Mouse (Mus musculus) ES-CJ7 (cell line): Measurements from ENCODE around the gene 1700010B08Rik.
A peak's percentile ranks its signal among the peaks of the same experiment; 100 is the strongest.
"Not testable (repeated sequence)": the region's sequence is repeated elsewhere in the genome, so short reads cannot be mapped to it uniquely, and the experiment has no call there.

ENCODE experiments used
- DNase-seq: peaks from one replicate; pipeline ENCODE4 v3.0.0; 2011; ENCODE audit warnings: low read depth, low spot score

The 1700010B08Rik gene

DNA sequence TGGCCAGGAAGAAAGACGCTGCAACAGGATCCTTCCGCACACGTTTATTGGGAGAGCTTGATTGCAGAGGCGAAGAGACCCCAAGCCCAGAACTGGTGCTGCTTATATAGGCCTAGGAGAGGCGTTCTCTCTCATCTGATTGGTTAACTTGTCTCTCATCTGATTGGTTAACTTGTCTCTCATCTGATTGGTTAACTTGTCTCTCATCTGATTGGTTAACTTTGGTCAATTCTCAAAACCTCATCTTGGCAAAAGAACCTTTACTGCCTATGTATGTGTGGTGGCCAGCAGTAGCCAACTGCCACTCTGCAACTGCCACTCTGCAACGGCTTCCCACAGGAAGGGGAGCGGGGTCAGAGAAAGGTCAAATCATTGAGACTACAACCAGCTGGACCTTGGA is at the start of gene 1700010B08Rik:
1700010B08Rik (plus strand) TSS at position 301 of the 400 bp plus-strand sequence.
- DNase-seq, result not testable (repeated sequence)

DNA sequence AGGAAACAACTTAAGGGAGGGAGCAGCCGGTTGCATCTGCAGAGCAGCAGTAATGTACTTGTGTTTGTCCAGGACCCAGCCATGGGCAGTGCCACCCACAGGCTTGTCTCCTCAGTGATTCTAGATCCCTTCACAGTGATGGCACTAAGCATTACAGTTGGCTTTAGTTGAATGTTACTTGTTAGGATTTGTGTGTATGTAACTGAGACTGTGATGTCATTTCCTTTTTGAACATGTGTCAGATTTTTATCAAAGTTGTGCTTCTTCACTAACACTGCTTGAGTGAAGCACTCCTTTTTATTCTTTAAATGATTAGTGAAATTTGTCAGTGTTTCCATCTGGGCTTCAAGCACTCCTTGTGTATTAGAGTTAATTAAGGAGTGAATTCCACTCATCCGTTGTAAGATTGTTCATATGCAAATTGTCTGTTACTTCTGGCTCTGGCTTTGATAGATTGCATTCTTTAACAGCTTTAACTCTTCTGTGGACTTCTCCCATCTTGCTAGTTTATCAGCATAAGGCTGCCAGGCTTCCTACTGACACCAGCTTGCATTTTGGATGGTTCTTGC is 46.8 kb upstream of the 1700010B08Rik start:
- no peak for DNase-seq

DNA sequence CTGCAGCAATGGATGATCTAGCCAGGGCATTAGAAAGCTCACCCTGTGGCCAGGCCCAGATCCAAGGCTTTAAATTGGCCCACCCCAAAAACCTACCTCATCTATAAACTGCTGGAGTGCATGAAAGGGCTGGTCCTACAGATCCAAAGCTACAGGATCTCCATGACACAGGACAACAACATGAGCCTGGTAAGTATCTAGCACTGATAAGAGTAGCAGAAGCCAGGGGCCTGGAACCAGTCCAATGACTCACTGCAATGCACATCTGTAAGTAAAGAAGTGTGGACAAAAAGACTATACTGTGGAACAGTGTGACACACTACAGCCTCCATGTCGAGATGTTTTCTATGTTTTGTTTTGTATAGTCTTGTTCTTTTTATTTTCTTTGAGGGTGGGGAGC is 45.7 kb upstream of the 1700010B08Rik start:
- DNase-seq, result no peak

DNA sequence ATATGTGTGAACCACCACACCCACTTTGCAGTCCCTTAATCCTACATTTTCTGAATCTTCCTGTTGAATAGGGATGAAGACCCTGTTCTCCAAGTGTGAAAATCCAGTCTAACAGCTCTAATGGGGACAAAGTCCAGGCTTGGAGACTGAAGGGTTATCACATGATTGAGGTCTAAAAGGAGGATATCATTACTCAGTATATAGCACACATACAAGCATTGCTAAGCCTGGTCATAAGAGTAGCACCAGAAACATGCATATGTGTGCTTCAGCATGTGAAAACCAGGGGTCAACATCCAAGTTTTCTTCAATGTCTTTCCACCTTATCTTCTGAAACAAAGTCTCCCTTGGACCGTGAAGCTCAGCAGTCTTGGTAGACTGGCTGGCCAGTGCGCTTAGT is 40.6 kb upstream of the 1700010B08Rik start:
- no peak for DNase-seq

DNA sequence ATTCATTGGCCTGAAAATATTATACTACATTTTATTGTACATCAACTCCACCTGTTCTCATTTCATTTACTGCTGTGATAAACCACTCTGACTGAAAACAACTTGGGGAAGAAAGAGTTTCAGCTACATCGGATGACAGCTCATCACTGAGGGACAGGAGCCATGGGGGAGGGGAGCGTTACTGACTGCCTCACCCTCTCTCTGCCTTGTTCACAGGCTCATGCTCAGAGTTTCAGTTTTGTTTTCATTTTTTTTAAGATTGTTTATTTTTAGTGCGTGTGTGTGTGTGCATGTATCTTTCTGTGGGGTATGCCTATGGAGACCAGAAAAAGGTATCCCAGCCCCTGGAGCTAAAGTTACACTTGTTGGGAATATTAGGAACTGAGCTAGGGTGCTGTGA is 40.0 kb upstream of the 1700010B08Rik start:
- DNase-seq, result no peak

DNA sequence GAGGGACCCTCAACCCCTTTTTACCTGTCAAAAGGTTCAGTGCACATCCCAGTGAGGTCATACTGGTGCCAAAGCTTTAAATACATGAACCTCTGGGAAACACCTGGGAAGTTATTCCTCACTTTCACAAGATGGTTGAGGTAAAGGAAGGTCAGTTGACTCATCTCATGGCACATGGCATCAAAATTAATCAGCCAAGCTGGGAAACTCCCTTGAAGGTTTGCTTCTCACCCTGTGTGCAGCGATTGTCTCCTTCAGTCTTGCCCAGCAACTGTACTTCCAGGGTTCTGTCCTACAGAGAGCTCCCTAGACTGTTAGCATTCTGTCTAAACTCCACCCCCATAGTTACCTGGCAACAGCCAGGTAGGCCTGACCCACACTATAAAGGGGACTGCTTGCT is 39.1 kb upstream of the 1700010B08Rik start:
- DNase-seq, result no peak

DNA sequence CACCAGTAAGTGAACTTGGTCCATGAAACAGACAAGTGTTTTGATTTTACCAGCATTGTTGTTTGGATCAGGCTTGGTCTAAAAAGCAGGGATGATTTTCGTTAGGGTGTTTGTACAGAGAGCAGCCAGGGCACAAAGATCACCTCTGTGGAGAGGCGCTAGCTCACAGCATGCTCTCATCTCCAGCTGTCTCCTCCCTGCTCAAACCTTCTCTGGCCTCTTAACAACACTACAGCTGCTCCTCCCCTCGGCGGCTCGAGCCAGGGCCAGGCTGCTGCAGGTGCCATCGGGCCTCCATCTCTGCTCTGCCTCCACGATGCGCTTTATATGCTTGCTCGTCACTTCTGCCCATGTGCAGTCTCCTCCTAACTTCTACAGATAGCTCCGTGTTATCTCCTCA is 36.4 kb upstream of the 1700010B08Rik start:
- DNase-seq, result no peak

DNA sequence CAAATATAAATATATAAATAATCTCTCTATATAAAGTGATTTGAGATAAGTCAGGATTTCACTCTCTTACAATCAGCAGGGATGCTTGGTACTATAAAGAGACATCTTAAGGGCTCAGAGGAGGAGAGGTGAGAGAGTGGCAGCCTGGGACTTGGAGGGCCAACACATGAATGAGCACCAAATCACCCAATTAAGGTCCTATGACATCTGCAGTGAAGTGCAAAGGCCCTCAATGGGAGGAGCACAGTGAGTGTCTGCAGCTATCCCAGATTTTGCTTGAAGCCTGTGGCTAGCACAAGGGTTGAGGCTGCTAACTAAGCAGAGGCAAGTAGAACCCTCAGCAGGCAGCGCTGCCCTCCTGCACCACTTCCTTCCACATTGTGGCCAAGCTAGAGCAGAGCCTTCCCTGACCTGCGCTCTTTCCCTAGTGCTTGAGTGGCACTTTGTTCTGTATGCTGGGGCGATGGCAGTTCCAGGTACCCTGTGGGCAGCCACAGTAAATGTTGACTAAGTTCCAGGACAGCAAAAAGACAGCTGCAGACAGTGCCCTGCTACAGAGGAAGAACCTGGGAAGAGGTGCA is 33.3 kb upstream of the 1700010B08Rik start:
- DNase-seq, result no peak

DNA sequence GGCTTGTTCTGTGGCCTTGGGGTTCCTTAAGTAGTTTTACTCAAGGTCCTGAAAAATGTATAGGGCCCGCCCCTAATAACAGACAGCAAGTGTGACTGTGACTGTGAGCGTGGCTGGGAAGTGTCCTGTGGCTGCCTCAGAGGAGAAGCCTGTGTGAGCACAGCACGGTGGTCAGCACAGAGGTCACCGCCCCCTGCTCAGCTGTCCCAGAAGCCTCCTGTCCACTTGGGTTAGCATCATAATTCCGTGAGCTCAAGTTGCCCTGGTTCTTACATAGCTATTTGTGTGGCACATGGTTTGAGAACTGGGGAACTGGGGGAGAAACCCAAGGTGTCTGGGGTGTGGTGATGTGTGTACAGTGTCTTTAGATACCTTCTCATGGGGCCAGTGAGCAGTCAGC is 31.9 kb upstream of the 1700010B08Rik start:
- DNase-seq, result no peak

DNA sequence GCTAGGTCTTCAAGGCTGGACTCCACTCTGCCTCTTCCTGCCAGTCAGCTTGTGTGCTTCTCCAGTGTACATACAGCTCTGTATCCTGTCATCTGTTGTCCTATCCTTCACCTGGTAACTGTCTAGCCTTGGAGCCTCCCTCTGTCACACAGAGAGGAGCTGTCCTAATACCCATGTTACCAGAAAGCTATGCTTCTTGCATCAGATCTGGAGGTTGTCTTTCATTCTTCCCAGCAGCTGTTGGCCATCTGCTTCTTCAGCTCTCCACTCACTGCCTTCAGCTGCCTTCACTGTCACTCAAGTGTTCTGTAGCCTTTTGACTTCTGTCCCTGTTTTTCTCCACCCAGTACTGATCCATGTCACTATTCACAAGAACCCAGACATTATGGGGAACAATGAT is 29.4 kb upstream of the 1700010B08Rik start:
- DNase-seq, result no peak

DNA sequence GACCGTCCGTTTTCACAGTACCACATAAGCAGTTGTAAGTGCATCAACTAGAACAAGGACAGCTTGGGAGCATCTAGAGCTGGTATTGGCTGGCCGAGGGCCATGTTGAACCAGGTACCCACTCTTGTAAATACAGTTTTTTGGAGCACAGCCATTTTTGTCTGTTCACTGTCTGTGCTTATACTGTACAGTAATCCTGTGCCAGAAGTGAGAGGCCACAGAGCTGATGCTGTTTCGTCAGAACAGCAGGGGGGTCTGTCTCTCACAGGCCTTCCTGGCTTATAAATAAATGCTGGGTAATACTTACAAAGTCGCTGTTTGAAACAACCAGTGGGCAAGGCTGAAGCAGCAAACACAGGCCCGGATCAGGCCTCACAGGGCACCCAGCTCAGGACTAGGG is 27.5 kb upstream of the 1700010B08Rik start:
- no peak for DNase-seq

DNA sequence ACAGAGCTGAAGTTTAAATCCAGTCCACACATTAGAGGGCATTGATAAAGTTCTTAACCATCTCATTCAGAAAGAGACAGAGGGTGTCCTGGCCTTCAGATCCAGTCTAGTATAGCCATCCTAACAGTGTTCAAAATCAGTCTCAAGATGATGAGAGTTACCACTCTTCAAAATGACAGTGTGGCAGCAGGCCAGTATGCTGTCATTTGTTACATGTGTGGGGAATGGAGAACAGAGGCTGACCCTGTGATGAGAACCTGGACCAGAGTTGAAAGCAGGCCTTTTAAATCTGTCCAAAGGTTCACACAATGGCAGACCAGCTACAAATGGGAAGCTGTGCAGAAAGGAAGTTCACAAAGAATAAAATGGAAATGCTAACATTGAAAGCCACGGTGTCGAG is 26.5 kb upstream of the 1700010B08Rik start:
- no peak for DNase-seq

DNA sequence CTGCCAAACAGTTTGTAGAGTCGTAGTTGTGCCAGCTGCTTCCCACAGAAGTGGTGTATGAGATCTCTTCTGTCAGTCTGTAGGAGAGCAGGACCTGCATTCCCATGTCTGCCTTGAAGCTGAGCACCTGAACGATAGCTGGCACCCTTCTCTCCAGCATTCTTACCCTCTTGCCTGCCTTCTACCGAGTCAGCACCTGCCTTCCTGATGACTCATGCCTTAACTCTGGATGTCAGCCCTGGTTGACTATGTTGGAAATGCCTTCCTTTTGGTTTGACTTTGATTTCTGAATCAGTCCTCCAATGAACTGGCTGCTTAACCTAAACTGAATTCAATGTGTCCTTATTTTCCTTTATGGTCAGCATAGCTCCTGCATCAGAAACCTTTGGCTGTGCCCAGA is 20.4 kb upstream of the 1700010B08Rik start:
- DNase-seq, result no peak

DNA sequence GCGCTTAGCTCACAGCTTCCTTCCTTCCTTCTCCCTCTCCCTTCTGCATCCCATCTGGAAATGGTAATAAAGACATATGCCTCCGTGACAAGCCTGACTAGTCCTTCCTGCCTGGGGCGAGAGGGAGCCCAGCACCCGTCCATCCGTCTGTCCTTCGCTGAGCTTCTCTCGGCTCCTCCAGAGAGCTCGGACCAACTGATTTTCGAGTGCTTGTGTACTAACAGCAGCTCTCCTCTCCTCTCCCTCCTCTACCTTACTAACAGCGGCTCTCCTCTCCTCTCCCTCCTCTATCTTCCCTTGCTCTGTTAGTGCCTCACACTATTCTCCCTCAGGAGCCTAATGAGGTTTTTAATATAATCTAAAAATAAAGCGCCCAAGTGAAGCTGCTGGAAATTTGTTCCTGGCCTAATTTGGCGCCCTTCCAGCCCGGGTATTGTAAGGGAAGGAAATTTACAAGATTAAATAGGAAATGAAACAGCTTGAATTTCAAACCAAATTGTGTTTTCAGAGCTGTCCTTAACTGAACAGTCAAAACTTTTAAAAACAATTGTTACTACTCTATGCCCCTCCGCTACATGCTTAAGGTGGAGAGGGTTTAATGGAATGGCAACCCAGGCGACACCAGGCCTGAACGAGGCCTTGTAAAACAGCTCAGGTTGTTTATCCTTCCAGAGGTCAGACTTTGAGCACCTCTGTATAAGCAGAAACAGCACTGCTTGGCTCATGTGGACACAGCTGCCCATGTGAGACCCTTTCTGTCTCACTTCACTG is 16.9 kb upstream of the 1700010B08Rik start:
- no peak for DNase-seq

DNA sequence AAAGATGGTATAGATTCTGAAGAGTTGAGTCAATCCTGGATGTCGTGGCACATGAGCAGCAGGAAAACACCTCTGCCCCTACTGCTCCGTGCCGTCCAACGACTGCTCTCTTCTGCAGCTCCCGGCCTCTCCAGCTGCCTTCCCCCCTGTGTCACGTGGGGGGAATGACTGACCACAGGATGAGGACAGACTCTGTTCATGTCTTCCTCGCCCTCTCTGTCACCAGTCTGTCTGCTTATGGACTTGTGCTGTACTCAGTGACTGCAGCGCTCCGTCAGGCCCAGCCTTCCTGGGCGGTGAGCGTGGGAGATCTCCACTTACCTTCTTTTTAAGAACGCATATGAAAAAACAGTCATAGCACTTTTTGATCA is 16.4 kb upstream of the 1700010B08Rik start:
- DNase-seq, result no peak

DNA sequence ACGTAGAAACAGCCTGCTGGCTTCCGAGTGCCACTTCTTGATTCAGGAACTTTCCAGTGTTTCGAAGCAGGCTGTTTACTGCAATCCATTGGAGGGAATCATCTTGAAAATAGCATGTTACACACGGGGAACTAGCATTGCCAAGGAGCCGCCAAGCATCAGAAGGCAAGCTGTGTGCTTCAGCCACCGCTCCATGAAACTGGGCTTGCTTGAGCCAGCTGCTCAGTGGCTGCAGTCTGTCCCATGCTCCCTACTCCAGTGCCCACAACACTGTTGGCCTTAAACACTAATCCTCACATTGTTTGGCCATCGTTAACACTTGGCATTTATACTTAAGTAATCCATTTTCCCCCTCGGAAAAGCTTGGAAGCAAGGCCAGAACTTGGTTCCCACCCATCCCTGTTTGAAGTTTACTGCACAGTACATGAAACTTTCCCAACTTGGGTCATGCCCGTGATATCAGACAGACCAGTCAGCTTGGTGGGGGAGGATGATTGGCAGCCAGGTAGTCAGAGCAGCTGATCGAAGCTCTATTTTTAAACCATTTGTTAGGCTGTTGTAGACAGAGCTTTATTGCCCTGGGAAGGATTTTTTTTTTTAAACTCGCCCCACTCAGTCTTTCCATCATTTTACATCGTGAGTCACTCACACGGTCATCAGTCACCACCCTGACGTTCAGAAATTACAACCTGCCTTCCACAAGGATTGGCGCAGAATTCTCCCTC is 13.2 kb upstream of the 1700010B08Rik start:
- DNase-seq, result no peak

DNA sequence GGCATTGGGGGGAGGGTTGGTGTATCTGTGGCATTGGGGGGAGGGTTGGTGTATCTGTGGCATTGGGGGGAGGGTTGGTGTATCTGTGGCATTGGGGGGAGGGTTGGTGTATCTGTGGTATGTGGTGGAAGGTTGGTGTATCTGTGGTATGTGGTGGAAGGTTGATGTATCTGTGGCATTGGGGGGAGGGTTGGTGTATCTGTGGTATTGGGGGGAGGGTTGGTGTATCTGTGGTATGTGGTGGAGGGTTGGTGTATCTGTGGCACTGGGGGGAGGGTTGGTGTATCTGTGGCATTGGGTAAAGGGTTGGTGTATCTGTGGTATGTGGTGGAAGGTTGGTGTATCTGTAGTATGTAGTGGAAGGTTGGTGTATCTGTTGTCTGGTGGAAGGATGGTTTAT is 11.6 kb upstream of the 1700010B08Rik start:
- DNase-seq, result peak; percentile 23

DNA sequence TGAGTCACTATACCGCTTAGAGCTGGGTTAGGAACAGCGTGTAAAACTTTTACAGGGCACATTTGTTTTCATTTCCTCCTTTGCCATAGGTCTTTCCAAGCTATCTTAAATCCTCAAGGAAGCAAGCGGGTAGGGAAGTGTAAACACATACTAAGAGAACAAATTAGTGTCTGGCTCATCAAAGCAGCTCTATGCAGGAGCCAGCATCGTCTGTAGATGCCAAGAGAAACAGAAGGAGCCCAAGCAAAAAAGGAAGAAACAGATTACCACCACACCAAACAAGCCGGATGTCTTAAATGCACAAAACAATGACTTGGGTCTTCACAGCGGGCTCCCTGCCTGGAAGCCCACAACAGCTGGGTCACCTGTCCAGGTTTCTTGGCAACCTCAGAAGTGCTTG is 9.0 kb upstream of the 1700010B08Rik start:
- no peak for DNase-seq

DNA sequence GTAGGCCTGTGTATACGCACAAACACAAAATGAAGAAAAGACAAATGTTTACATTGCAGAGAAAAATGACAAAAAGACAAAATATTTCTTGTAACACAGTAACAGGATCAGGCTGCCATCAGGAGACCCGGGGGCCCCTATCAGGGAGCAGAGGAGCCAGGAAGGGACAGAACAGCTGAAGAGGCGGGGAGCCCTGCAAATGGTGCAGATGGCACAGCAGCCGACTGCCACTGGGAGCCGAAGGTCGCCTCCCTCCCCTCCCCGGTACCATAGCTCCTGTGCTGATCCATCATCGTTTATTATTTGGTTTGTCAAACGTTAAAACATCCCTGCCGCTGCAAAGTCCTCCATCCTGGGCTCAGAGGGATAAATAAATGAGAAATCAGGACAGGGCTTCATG is 6.6 kb upstream of the 1700010B08Rik start:
- DNase-seq, result no peak

DNA sequence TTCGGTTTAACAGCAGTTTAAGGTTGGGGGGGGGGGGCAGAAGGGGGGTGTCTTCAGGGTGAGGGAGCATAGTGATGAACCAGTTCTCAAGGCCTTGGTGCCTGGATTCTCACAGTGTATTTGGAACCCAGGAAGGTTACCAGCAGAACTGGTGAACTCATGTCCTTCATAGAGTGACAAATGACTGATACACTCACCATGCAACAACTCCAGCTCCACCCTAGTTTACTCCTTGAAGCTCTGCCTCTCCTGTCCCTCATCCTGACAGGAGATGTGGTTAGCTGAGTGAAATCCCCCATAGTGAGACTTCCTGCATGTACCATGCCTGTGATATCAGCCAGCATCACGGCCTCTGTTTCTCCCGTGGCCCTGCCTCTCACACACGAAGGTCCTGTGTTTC is 6.0 kb upstream of the 1700010B08Rik start:
- DNase-seq, result no peak

DNA sequence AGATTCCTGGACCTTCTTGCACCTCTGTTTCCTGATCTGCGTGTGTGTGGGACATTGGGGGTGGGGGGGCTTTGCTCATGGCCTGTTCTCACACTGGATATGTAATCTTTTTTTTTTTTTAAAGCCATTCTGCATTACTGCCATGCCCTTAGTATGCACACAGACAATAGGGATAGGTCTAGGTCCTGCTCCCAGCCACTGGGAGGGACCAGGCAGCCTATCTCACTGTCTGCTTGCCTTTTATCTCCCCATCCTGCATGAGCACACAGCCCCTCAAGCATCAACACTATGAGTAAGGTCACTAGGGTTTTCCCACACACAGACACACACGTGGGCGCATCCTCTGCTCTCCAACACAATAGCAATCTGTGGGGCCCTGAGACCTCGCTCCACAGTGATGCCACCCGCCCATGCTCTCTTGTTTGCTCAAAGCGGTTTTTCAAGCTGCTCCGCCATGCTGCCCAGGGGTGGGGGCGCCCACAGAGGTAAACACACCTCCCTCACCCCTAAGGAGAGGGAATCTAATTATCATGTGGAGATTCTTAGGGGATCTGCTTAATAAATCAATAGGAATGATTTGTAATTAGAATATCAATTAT is 4.5 kb upstream of the 1700010B08Rik start:
- no peak for DNase-seq

DNA sequence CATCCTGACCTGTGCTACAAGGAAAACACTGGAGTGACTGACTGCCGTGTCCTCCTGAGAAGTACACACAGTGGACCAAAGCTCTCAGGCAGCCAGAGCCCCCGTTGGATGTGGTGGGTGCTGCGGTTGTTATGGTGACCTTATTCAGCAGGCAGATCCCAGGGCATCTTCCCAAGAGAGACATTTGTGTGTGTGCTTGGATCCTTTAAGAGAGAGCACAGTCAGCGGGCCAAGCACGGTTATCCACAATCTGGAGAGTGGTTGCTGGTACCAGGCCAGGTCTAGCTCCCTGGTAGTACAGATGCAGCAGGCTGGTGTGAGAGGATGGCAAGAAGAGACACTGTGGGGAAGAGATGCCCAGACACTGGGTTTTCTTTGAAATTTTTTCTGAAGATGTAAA is 2.2 kb upstream of the 1700010B08Rik start:
- no peak for DNase-seq
